Mouse (Mus musculus) G1E-ER4 (cell line): ENCODE results near the gene B4galnt3. TPM values are rescaled to one million over a fixed set of nuclear protein-coding genes. Genes with fewer than 3 reads are reported as not detected.

Experiments
- GATA1 ChIP-seq: IDR thresholded peaks from one replicate; pipeline ENCODE4 v1.8.0; 2012; ENCODE audit warnings: low read length, inconsistent platforms
- polyA plus RNA-seq: library from polyadenylated mRNA; stranded (reverse); fragments of >175 nt; gene quantifications from 2 replicates; pipeline ENCODE4 v1.2.3, GENCODE M21; 2012

B4galnt3 gene
- polyA plus RNA-seq, 1 experiment = not detected

DNA sequence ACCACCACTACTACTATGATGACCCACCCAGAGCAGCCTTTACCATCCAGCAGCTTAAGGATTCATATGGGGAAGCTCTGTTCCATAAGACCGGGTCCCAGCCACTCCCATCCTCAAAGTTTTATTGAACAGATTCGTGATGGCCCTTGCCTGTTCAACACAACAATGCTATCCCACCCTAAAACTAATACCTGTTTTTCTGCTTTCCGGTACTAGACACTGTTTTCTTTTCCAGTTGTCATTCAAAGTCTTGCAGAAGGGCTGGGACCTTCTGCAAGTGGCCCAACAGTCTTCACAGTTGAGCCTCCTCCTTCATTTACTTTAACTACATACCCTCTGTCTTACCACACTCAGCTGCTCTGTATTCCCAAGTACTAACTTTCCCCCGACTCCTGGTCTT is 4.9 kb downstream of the B4galnt3 start:
- TF ChIP-seq GATA1 = no peak

DNA sequence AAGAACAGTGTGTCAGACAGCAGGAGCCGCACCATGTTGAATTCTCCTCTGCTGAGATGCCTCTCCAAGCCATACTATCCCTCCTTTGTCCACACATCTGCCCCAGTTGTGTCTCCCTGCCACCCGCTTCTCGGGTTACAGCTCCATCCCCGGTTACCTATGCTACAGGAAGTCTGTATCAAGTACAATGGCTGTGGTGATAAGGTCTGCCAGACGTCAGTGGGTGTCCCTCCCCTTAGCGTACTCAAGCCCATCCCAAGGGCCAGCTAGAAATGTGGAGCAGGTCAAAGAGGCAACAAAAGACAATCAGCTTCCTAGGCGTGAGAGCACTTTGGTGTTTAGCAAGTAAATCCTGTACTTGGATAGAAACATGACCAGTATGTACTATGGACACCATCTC is 5.8 kb downstream of the B4galnt3 start:
- no peak for TF ChIP-seq GATA1

DNA sequence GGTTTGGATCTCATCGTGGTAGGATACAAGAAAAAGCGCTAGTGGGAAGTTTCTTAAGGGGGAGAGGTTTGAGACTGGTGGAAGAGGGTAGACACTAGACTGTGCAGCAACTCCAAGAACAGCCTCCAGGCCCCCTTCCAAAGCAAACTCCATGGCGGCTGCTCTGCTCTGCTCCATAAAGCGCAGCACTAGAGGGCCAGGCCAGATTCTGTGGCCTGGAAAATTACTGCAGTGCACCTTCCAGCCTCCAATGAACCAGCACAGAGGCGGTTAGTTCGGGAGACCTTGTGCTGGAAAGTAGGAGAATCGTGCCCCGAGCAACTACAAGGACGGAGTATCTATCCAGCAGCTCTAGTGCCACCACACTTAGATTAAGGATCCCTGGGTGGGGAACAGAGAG is 7.1 kb downstream of the B4galnt3 start:
- TF ChIP-seq GATA1 = no peak

DNA sequence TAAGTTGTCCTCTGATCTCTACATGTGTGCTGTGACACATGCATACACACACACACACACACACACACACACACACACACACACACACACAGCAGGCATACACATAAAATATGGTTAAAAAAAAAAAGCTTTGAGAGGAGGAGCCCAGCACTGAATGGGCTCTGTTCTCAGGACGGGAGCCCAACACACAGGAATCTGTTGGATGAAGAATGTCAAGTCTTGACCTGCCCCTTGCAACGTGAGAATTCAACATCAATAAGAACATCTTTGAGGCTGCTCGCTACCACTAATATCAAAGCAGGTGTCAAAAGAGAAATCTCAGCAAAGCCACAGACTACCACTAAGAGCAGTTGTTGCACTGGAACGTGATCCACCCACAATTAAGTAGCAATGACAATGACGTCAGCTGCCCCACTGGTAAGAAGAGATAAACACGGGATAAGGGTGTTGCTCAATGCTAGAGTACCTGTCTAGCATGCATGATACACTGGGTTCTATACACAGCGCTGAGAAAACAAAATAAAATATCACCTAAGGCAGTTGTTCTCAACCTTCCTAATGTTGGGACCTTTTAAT is 17.4 kb downstream of the B4galnt3 start:
- TF ChIP-seq GATA1 = no peak

DNA sequence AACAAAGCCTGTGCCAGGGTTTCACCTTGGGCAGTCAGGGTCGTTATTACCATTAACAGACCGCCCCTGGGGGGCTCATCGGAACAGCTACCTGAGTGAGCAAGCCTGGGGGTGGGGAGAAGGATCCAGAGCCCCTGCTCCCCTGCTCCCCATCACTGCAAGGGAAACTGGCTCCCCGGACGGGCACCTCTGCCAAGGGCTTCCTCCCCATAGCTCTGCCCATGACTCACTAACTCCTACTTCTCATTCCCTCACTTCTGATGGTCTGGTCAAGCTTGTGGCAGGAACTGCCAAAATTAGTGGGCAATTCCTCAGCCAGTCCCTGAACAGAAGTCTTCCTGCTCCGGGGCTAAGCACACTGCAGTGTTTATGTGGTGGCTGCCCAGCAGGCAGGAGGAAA is 19.1 kb downstream of the B4galnt3 start:
- no peak for TF ChIP-seq GATA1

DNA sequence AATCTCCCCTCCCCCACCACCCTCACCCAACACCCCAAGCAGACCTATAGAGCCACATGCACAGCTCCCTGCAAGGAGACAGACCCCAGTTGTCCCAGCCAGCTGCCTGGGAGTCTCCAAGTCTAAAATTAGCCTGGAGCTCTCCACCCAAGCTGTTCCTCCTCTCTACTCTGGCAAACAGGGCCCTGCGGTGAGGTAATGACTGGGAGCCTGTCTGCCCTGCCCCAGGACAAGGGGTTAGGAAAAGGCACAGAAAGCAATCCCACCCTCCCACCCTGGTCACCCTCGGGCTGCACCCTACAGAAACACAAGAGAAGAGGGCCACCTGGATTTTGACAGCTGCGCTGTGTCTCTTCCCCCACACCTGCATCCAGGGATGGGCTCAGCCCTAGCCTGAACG is 19.5 kb downstream of the B4galnt3 start:
- no peak for TF ChIP-seq GATA1

DNA sequence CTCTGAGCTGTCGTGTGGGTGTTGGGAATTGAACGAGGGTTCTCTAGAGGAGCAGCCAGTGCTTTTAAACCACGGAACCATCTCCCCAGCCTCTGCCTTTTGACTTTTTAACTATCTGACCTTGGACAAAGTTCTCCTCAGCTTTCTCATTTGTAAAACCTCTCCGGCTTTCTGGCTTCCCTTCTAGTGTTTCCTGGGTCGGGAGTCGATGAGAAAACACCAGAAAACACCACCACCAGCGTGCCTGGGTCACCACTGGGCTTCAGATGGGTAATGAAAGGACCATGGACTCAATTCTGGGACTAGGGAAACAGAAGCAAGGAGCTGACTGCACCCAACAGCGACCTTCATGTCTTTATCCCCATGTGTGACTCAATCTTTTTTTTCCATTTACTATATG is 20.2 kb downstream of the B4galnt3 start:
- TF ChIP-seq GATA1 = no peak

DNA sequence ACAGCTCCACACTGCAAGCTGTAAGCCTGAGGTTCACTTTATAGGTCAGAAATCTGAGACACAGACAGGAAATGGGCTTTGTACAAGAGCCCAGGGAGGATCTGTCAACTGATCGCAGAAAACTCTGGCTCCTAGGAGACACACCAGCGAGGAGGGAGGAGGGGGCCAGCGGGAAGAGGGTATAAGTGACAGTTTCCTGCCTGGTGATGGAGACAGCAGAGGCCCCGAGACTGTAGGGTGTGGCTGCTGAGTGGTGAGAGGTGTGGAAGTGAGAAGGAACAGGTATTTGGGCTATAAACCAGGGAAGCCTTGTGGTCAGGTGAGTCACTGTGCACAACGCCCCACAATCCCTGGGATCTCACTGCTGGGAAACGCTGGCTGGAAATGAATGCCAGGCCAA is 30.2 kb downstream of the B4galnt3 start:
- no peak for TF ChIP-seq GATA1

DNA sequence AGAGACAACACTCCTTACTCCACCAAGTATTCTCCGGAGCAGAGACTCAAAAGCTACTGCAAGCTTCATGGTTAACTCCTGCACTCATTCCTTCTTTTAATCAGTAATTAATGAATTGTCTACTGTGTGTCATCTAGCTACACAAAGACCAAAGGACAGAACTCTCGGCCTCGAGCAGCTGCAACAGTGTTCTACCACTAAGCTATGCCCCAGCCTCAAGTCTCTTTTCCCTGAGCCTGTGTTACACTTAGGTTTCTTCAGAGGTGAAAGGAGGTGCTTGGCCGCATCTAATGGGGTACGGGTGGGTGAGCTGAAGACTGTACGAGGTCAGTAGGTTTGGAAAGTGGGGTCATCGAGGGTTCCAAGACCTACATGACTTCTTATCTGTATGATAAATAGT is 30.8 kb downstream of the B4galnt3 start:
- TF ChIP-seq GATA1 = no peak

DNA sequence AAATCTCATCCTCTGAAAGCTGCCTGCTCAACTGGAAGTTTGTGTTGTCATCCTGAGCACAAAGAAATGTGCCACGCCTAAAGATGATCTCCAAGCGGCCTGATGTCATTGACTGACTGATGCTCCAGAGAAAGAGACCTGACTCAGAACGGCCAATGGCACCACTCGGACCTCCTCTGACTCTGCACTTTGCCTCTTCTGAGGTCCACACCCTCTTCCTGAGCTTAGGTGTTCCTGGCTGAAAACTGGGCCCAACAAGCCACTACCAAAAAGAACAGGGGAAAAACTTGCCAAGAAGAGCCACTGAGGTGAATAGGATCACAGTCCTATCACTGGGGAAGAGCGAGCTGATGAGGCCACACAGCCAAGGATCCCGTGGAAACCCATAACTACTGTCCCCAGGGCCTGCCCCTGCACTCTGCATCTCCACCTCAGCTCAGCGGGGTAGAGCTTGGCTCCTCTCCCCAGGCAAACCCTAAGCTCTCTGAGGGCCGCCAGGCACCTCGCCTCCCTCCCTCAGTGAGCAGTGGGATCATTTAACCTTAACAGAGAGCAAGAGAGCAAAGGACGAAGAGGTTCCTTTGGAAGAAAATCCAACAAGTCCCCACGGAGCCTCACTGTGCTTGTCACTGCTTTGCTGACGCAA is 31.4 kb downstream of the B4galnt3 start:
- no peak for TF ChIP-seq GATA1

DNA sequence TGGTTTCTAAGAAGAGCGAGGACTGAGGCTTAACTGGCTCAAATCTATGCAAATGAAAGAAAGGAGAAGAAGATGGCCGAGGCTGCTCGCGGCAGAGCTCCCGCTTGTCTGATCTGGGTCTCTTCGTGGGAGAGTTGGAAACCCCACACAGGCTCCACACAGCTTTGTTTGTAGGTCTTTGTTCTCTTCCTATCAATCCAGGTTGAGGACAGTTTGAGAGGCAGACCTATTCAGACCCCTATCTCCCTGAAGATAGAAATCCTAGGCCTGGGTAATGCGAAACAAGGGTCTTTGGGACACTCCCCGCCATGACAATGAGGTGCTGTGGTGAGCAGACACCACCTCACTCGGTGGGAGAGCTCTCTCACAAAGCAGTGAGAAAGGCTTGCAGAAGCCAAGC is 34.9 kb downstream of the B4galnt3 start:
- TF ChIP-seq GATA1 = no peak

DNA sequence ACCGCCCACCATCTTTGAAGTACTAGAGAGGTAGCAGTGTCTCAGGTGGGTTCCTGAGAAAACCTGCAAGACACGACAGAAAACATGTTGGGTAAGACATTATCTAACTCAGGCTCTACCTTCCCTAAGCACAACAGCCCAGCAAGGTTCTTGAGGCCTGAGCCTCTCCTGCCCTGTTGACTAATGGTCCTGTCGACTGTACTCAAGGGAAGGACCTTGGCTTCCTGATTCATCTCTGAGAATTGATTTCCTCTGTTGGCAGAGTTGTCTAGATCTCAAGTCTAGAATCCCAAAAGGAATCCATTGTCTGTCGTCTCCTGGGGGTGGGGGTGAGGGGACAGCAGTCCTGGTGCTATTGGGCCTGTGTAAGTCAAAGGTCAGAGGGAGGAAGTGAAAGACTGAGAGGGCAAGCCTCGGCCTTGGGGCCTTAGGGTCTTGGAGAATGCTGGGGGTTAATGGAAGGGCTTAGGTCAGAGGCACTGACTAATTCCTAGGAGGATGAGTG is 37.9 kb downstream of the B4galnt3 start:
- no peak for TF ChIP-seq GATA1

DNA sequence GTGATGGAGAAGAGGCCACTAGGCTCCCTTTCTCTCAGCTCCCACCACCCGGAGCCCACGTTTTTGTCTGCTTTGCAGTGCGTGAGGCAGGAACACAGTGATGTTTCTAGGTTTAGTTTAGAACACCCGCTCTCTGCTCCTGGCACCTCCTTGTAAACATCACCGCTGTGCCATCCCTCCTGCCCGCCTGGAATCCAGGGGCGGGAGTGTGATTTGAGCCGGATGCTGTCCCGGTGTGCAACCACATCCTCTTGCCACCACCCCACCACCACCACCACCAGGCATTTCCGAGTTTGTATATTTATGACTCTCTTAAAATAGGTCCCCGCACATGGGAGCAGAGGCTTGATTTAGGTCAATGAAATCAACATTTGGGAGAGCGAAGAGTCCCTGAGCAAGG is 38.7 kb downstream of the B4galnt3 start:
- no peak for TF ChIP-seq GATA1

DNA sequence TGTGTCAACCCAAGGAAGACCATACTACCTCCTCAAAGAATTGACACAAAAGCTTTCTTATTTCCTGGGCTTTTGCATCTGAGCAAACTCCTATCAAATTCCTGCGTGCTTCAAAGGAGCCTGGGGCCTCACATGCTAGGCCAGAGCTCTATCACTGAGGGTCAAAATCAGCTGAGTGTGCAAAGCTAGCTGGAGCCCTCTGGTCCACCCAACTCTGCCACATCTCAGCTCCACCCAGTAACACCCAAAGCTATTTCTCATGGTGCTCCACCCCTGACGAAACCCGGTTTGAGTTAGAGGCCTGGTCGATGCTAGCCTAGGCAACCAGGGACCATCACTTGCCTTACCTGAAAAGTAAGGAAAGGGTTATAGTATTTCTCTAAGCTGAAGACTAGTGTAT is 39.2 kb downstream of the B4galnt3 start:
- no peak for TF ChIP-seq GATA1

DNA sequence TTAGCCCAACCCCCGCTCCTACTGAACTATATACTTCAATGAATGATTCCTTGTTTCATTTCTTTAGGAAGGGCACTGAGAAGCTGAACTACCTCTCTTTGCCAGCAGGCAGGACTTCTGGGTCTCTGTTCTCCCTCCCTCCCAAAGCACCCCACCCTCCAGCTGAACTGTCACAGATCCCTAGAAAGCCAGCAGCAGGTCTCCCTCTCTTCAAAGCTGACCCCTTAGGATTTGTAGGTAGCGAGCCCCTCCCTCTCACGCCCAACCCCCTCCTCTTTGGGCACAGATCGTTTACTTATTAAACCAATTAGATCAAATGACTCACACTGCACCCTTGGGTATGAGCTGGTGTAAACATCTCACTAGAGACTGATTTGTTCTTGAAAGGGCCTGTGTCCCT is 39.7 kb downstream of the B4galnt3 start:
- no peak for TF ChIP-seq GATA1

DNA sequence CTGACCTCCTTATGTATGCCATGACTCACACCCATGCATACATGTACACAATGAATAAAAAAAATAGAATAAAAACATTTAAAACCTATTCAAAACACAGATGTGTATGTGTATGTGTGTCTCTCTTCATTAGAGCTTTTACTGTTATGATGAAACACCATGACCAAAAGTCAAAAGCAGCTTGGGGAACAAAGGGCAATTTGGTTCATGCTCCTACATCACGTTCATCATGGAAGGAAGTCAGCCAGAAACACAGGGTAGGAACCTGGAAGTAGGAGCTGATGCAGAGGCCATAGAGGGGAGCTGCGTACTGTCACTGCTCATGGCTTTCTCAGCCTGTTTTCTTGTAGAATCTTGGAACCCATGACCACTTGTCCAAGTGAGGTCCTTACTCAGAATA is 41.6 kb downstream of the B4galnt3 start:
- no peak for TF ChIP-seq GATA1

DNA sequence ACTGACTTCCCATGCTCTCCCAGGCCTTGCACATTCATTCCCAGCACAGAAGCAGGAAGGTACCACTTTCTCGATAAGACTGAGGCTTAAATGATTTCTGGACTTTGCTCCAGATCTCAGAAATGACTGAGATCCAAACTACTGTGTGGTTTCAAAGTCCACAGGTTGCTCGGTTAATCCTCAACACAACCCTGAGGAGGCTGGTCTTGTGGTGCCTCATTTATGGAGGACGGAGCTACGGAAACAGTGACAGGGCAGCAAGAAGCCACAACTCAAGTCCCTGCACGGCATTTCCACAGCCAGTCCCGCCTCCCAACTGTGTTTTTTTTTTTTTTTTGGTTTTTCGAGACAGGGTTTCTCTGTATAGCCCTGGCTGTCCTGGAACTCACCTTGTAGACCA is 43.3 kb downstream of the B4galnt3 start:
- TF ChIP-seq GATA1 = no peak
